Mouse (Mus musculus): ENCODE data around the gene P2rx7. TPM values are rescaled to one million over a fixed set of nuclear protein-coding genes. Genes with fewer than 3 reads are reported as not detected.

P2rx7 gene
- polyA plus RNA-seq (2015; fragmentation: Nextera tagmentation; extraction: Ambion mirVana): 3.7 and 5.0 TPM in 2 replicates

DNA sequence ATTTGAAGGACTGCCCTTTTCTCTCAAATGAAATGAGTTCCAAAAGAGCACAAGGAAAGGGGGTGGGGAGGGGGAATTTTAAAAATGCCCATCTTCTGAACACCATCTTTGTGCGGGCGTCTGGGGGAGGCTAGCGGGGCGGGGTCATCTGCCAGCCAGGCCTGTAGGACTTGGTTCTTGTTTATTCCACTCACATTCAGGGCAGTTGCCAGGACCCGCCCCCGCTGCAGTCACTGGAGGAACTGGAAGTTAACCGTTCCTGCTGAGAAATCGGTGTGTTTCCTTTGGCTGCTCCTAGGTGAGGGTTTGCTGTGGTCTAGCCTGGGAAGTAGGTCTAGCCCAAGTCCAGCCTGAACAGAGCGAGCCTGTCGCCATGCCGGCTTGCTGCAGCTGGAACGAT, at the start of gene P2rx7:
Gene P2rx7, plus strand, starts transcription at position 211 of the 400 bp plus-strand sequence.

GRCm38 (mm10) chr5:122613908-122614732, 29.6 kb upstream of the P2rx7 start, which contains the start of gene Ift81:
Gene Ift81 (minus strand): TSS chr5:122614518.

DNA sequence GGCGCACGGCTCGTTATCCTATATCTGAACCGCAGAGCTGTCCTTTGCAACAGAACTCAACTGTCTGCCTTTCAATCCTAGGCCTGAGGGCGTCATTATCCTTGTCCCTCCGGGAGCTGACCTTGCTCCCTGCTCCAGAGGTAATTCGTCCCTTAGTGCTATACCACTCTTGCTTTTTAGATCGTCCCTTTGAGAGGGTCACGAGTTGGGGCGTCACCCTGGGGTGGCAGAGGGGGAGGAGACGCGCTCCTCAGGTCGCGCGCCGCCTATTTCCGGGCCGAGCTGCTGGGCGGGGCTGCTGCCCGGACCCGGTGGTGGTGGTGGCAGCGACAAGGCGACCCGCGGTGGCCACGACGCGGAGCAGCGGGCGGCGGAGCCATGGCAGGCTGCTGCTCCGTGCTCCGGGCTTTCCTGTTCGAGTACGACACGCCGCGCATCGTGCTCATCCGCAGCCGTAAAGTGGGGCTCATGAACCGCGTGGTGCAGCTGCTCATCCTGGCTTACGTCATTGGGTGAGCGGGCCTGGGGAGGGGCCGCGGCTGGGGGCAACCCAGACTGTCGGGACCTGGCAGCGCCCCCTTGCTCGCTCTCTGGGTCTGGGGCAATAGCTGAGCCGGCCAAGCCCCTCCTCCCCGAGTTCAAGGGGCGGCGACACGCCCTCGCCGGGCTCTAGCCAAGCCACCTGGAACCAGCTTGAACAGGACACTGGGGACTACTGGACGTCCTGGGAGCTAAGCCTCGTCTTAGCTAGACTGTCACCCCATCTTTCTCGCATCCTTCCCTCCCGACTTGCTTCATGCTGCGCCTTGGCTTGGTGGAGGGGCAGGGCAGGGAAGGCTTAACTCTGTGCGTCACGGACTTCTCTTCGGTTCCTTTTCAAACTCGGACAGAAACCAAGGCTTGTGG, 63.8 kb downstream of the P2rx7 start, which contains the start of gene P2rx4:
Gene P2rx4, plus strand, starts transcription at position 269 of the 906 bp plus-strand sequence.

Small RNA genes lying within 50 kb of the gene (microRNA-seq; reads per million reads assigned to microRNA genes)
- not detected for gene Mir8115 (ENCODE audit: borderline replicate concordance, insufficient number of aligned reads)

Other genes starting within 250 kb of the P2rx7 start
- gene Anapc7, start 222.2 kb upstream of the P2rx7 start, polyA plus RNA-seq (2015; fragmentation: Nextera tagmentation; extraction: Ambion mirVana): 24.6 and 32.2 TPM in 2 replicates
- gene Atp2a2, start 141.7 kb upstream of the P2rx7 start, polyA plus RNA-seq (2015; fragmentation: Nextera tagmentation; extraction: Ambion mirVana): 21.8 and 25.3 TPM in 2 replicates
- gene Ift81, start 29.4 kb upstream of the P2rx7 start, polyA plus RNA-seq (2015; fragmentation: Nextera tagmentation; extraction: Ambion mirVana): 27.9 and 29.2 TPM in 2 replicates
- gene P2rx4, start 63.6 kb downstream of the P2rx7 start, polyA plus RNA-seq (2015; fragmentation: Nextera tagmentation; extraction: Ambion mirVana): 40.0 and 52.6 TPM in 2 replicates
- gene Camkk2, start 135.5 kb downstream of the P2rx7 start, polyA plus RNA-seq (2015; fragmentation: Nextera tagmentation; extraction: Ambion mirVana): 22.9 and 27.9 TPM in 2 replicates
- gene Anapc5, start 177.4 kb downstream of the P2rx7 start, polyA plus RNA-seq (2015; fragmentation: Nextera tagmentation; extraction: Ambion mirVana): 219 and 249 TPM in 2 replicates
- 18.8 and 25.0 TPM in 2 replicates for gene Rnf34, start 206.1 kb downstream of the P2rx7 start, polyA plus RNA-seq (2015; fragmentation: Nextera tagmentation; extraction: Ambion mirVana)

All from adrenal gland, postnatal 0 days (tissue).